Mouse (Mus musculus) lung, embryonic 15.5 days (tissue): ENCODE results near the gene Sbk3. TPM values are rescaled to one million over a fixed set of nuclear protein-coding genes. Genes with fewer than 3 reads are reported as not detected.

Experiments used
- ATAC-seq: fragments of 200-750 bp; cut with Nextera tagmentation; 2 replicates; pipeline ENCODE4 v1.8.0; 2017; ENCODE audit warnings: moderate number of reproducible peaks, borderline replicate concordance; ENCODE audit not compliant: low FRiP score, low TSS enrichment; ENCODE audit errors: extremely low read depth
- H3K27ac ChIP-seq: fragments of 300-500 bp; sonication (generic); 2 replicates; pipeline ENCODE4 v1.5.1; 2015; ENCODE audit warnings: moderate library complexity, mild to moderate bottlenecking, inconsistent platforms
- H3K27me3 ChIP-seq: fragments of 300-500 bp; sonication (generic); 2 replicates; pipeline ENCODE4 v1.6.1; 2015; ENCODE audit warnings: inconsistent platforms
- H3K36me3 ChIP-seq: fragments of 300-500 bp; sonication (generic); 2 replicates; pipeline ENCODE4 v1.6.1; 2015; ENCODE audit warnings: inconsistent platforms
- H3K4me1 ChIP-seq: fragments of 300-500 bp; sonication (generic); 2 replicates; pipeline ENCODE4 v1.6.1; 2015; ENCODE audit warnings: inconsistent platforms
- H3K4me2 ChIP-seq: fragments of 300-500 bp; sonication (generic); 2 replicates; pipeline ENCODE4 v1.6.1; 2015; ENCODE audit warnings: inconsistent platforms, mild to moderate bottlenecking, moderate library complexity
- H3K4me3 ChIP-seq: fragments of 300-500 bp; sonication (generic); 2 replicates; pipeline ENCODE4 v1.5.1; 2015; ENCODE audit warnings: mild to moderate bottlenecking, inconsistent platforms
- H3K9ac ChIP-seq: fragments of 300-500 bp; sonication (generic); 2 replicates; pipeline ENCODE4 v1.6.1; 2015; ENCODE audit warnings: inconsistent platforms
- H3K9me3 ChIP-seq: fragments of 300-500 bp; sonication (generic); 2 replicates; pipeline ENCODE4 v1.6.1; 2016; ENCODE audit warnings: inconsistent platforms
- WGBS: fragments of 180-500 bp; shearing (Covaris S2); methylation state at CpG from one replicate; pipeline ENCODE4 v1.1.7; 2015; 5-methylcytosine and 5-hydroxymethylcytosine counted together
- polyA plus RNA-seq: library from polyadenylated mRNA; unstranded; fragments of >200 nt; fragmentation: Nextera tagmentation; extraction: Ambion mirVana; gene quantifications from 2 replicates; pipeline ENCODE4 v1.2.1, GENCODE M21; 2015

The Sbk3 gene
- polyA plus RNA-seq, 1 experiment from 2014 or later = 0.52 TPM

- no peak overlapping the region for H3K9ac ChIP-seq
- no peaks in the 10 kb centered on the region for H3K27me3 ChIP-seq
- no peak for ATAC-seq
- H3K27ac ChIP-seq = no peak overlapping the region
- peaks cover 8% of the 10 kb centered on the region; the same call in 1 of the 2 replicates for H3K4me1 ChIP-seq
- no peaks in the 10 kb centered on the region for H3K9me3 ChIP-seq
- H3K4me2 ChIP-seq = no peak overlapping the region
- no peaks in the 10 kb centered on the region for H3K36me3 ChIP-seq
- WGBS = 87% methylated on average over 7 of the region's 7 CpGs
- H3K4me3 ChIP-seq = no peak overlapping the region
Observed at GRCm38 (mm10) chr7:4976832-4977231, 5.9 kb upstream of the Sbk3 start.

- no peak overlapping the region for H3K4me2 ChIP-seq
- H3K4me3 ChIP-seq = no peak overlapping the region
- peaks cover 14% of the 10 kb centered on the region; the same call in 1 of the 2 replicates for H3K4me1 ChIP-seq
- no peak overlapping the region for H3K27ac ChIP-seq
- no peaks in the 10 kb centered on the region for H3K9me3 ChIP-seq
- H3K36me3 ChIP-seq = no peaks in the 10 kb centered on the region
- ATAC-seq = no peak
- 38% methylated on average over 4 of the region's 4 CpGs for WGBS
- H3K9ac ChIP-seq = no peak overlapping the region
- no peaks in the 10 kb centered on the region for H3K27me3 ChIP-seq
Observed at GRCm38 (mm10) chr7:4975455-4975854, 4.5 kb upstream of the Sbk3 start.

GRCm38 (mm10) chr7:4972321-4973047 lies 1.5 kb upstream of the Sbk3 start:
- ATAC-seq = no peak
- Histone ChIP-seq H3K9me3 (no peaks in the 10 kb centered on the region), H3K4me2 (no peak overlapping the region), H3K9ac (no peak overlapping the region), H3K27ac (peak overlapping the region; percentile 74), H3K4me3 (no peak overlapping the region), H3K36me3 (no peaks in the 10 kb centered on the region), H3K4me1 (peaks cover 14% of the 10 kb centered on the region; the same call in 1 of the 2 replicates), H3K27me3 (no peaks in the 10 kb centered on the region)
- WGBS = 60% methylated on average over 18 of the region's 18 CpGs

GRCm38 (mm10) chr7:4971710-4972109 lies 742 bp upstream of the Sbk3 start:
- Histone ChIP-seq H3K4me1 (peaks cover 14% of the 10 kb centered on the region; the same call in 1 of the 2 replicates), H3K4me3 (no peak overlapping the region), H3K9ac (no peak overlapping the region), H3K27me3 (no peaks in the 10 kb centered on the region), H3K36me3 (no peaks in the 10 kb centered on the region), H3K9me3 (no peaks in the 10 kb centered on the region), H3K4me2 (no peak overlapping the region), H3K27ac (peak overlapping the region; percentile 74)
- ATAC-seq = peak; percentile 82
- 19% methylated on average over 7 of the region's 7 CpGs for WGBS

- H3K36me3 ChIP-seq = no peaks in the 10 kb centered on the region
- H3K27ac ChIP-seq = no peak overlapping the region
- H3K27me3 ChIP-seq = no peaks in the 10 kb centered on the region
- peaks cover 4% of the 10 kb centered on the region; the same call in 1 of the 2 replicates for H3K4me1 ChIP-seq
- ATAC-seq = no peak
- H3K4me3 ChIP-seq = no peak overlapping the region
- no peak overlapping the region for H3K9ac ChIP-seq
- 76% methylated on average over 5 of the region's 5 CpGs for WGBS
- H3K9me3 ChIP-seq = no peaks in the 10 kb centered on the region
- H3K4me2 ChIP-seq = no peak overlapping the region
Observed at GRCm38 (mm10) chr7:4964988-4965387, 6.0 kb downstream of the Sbk3 start.

- peak; percentile 93 for ATAC-seq
- Histone ChIP-seq H3K27ac (no peak within 1 kb of the TSS), H3K27me3 (no peaks in the 10 kb centered on the region), H3K4me3 (0 out of 2 replicates have a peak within 1 kb of the TSS, but pooled peaks have one; percentile 5), H3K9ac (no peak within 1 kb of the TSS), H3K4me1 (peaks cover 4% of the 10 kb centered on the region; the same call in 1 of the 2 replicates), H3K9me3 (no peaks in the 10 kb centered on the region), H3K36me3 (no peaks in the 10 kb centered on the region), H3K4me2 (peak within 1 kb of the TSS; percentile 27; the same call in 1 of the 2 replicates)
- WGBS = 3% methylated on average over 10 of the region's 10 CpGs
Observed at GRCm38 (mm10) chr7:4964272-4964671, 6.7 kb downstream of the Sbk3 start, which contains the start of gene Sbk2. TSS of gene Sbk2 (minus strand) at chr7:4964406.

GRCm38 (mm10) chr7:4963527-4963926 lies 7.4 kb downstream of the Sbk3 start:
- no peaks in the 10 kb centered on the region for H3K9me3 ChIP-seq
- no peak overlapping the region for H3K27ac ChIP-seq
- peaks cover 4% of the 10 kb centered on the region; the same call in 1 of the 2 replicates for H3K4me1 ChIP-seq
- H3K4me2 ChIP-seq = no peak overlapping the region
- ATAC-seq = no peak
- no peaks in the 10 kb centered on the region for H3K36me3 ChIP-seq
- 56% methylated on average over 5 of the region's 5 CpGs for WGBS
- H3K27me3 ChIP-seq = no peaks in the 10 kb centered on the region
- no peak overlapping the region for H3K4me3 ChIP-seq
- H3K9ac ChIP-seq = no peak overlapping the region

GRCm38 (mm10) chr7:4957361-4957760 lies 13.6 kb downstream of the Sbk3 start:
- Histone ChIP-seq H3K4me1 (peaks cover 12% of the 10 kb centered on the region), H3K27ac (no peak overlapping the region), H3K9ac (no peak overlapping the region), H3K27me3 (no peaks in the 10 kb centered on the region), H3K4me3 (no peak overlapping the region), H3K36me3 (no peaks in the 10 kb centered on the region), H3K4me2 (no peak overlapping the region), H3K9me3 (no peaks in the 10 kb centered on the region)
- ATAC-seq = no peak
- WGBS = 80% methylated on average over 10 of the region's 10 CpGs

GRCm38 (mm10) chr7:4953815-4954445 lies 17.0 kb downstream of the Sbk3 start:
- H3K9ac ChIP-seq = no peak overlapping the region
- no peaks in the 10 kb centered on the region for H3K36me3 ChIP-seq
- H3K27ac ChIP-seq = no peak overlapping the region
- WGBS = 7% methylated on average over 10 of the region's 10 CpGs
- ATAC-seq = peak; percentile 73
- peaks cover 12% of the 10 kb centered on the region for H3K4me1 ChIP-seq
- H3K4me2 ChIP-seq = no peak overlapping the region
- no peak overlapping the region for H3K4me3 ChIP-seq
- H3K27me3 ChIP-seq = no peaks in the 10 kb centered on the region
- no peaks in the 10 kb centered on the region for H3K9me3 ChIP-seq

GRCm38 (mm10) chr7:4950561-4951342 lies 20.2 kb downstream of the Sbk3 start:
- no peaks in the 10 kb centered on the region for H3K36me3 ChIP-seq
- H3K27ac ChIP-seq = no peak overlapping the region
- H3K9me3 ChIP-seq = no peaks in the 10 kb centered on the region
- no peak overlapping the region for H3K4me2 ChIP-seq
- H3K27me3 ChIP-seq = no peaks in the 10 kb centered on the region
- no peak overlapping the region for H3K9ac ChIP-seq
- H3K4me1 ChIP-seq = peaks cover 12% of the 10 kb centered on the region
- 79% methylated on average over 19 of the region's 19 CpGs for WGBS
- no peak overlapping the region for H3K4me3 ChIP-seq
- ATAC-seq = no peak

- Histone ChIP-seq H3K9ac (no peak overlapping the region), H3K27me3 (no peaks in the 10 kb centered on the region), H3K27ac (no peak overlapping the region), H3K9me3 (no peaks in the 10 kb centered on the region), H3K4me1 (peaks cover 4% of the 10 kb centered on the region), H3K36me3 (no peaks in the 10 kb centered on the region), H3K4me2 (no peak overlapping the region), H3K4me3 (no peak overlapping the region)
- no peak for ATAC-seq
- 29% methylated on average over 6 of the region's 6 CpGs for WGBS
Observed at GRCm38 (mm10) chr7:4948386-4948785, 22.6 kb downstream of the Sbk3 start.
